Comparison of ENCODE assay signal across 11 mouse cellular contexts in the genomic region with DNA sequence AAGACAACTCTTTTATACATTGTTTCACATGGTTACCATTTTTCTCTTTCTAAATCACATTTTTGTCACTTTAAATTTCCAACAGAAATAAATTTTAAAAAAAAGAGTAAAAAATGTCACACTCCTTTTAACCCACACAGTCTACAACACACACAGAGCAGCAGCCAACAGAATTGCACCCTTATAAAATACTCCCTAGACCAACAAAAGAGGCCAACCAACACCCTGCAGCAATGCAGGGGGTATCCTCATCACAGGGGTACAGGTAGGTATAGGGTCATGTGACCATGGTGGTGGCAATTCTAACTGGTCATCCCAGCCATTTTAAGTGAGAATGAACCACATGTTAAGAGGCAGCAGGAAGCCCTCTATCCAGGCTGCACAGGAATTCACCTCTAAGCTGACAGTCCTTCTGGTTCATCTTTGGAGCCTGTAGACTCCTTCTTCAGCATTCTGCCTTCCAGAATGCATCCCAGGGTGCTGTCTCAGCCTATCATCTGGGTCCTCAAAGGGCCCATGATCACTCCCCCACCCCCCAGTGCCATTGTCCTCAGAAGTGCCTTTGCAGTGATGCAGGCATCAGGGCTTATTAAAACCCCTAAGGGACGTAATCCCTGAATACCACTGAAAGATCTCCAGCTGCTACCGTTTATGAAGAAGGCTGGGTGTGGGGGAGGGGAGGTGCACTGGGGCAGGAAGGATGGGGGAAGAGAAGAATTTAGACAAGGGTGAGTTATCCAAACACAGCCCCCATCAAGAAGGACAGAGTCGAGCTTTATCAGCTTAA. TPM values are rescaled to one million over a fixed set of nuclear protein-coding genes. Genes with fewer than 3 reads are reported as not detected.
DNase-seq lines count a peak whose midpoint lies in the region; ATAC-seq lines count a peak whose summit lies in the region.
"Had no signal": no experiment of that assay in that cellular context is flagged by ENCODE, and none has a peak within 500 bp of the region (broad histone marks: within the 10 kb centered on the region; RNA-seq: fewer than 3 reads in every experiment).

No protein-coding gene starts in this region.

- H3K4me3 ChIP-seq in embryonic facial prominence, embryonic 11.5 days (ENCODE audit: low read depth, low read length) = no peak overlapping the region
- H3K4me3 ChIP-seq in hindbrain, embryonic 14.5 days (replicated peaks; ENCODE audit: low read length) = no peak overlapping the region
- H3K4me3 ChIP-seq in neural tube, embryonic 13.5 days = no peak overlapping the region
- H3K4me3 ChIP-seq in intestine, embryonic 15.5 days (replicated peaks) = no peak overlapping the region

- peaks cover 7% of the 10 kb centered on the region; the same call in 1 of the 2 replicates for H3K4me1 ChIP-seq in embryonic facial prominence, embryonic 11.5 days (ENCODE audit: control insufficient read depth, insufficient read depth, low read length)
- peaks cover 24% of the 10 kb centered on the region for H3K4me1 ChIP-seq in hindbrain, embryonic 14.5 days (replicated peaks; ENCODE audit: control insufficient read depth, insufficient read depth, low read length)
- H3K4me1 ChIP-seq in neural tube, embryonic 13.5 days (replicated peaks) = peaks cover 38% of the 10 kb centered on the region
- H3K4me1 ChIP-seq in intestine, embryonic 15.5 days (replicated peaks) = peaks cover 9% of the 10 kb centered on the region; the same call in 1 of the 2 replicates

- no peaks in the 10 kb centered on the region for H3K9me3 ChIP-seq in embryonic facial prominence, embryonic 11.5 days (replicated peaks; ENCODE audit: control insufficient read depth, low read length)
- no peaks in the 10 kb centered on the region for H3K9me3 ChIP-seq in hindbrain, embryonic 14.5 days (ENCODE audit: control insufficient read depth, low read length)
- H3K9me3 ChIP-seq in neural tube, embryonic 13.5 days = no peaks in the 10 kb centered on the region
- no peaks in the 10 kb centered on the region for H3K9me3 ChIP-seq in intestine, embryonic 15.5 days

- ATAC-seq in embryonic facial prominence, embryonic 11.5 days (replicated peaks; ENCODE audit: insufficient number of reproducible peaks, low FRiP score, low TSS enrichment, low read depth) = 0 out of 2 replicates have a peak, but pooled peaks have one; percentile 57
- ATAC-seq in hindbrain, embryonic 14.5 days (ENCODE audit: low FRiP score) = peak; percentile 44
- ATAC-seq in neural tube, embryonic 13.5 days (ENCODE audit: low read depth) = no peak
- ATAC-seq in intestine, embryonic 15.5 days = no peak

- WGBS in embryonic facial prominence, embryonic 11.5 days = 0% methylated on average over 3 of the region's 3 CpGs
- 3% methylated on average over 3 of the region's 3 CpGs for WGBS in hindbrain, embryonic 14.5 days
- WGBS in neural tube, embryonic 13.5 days = 2% methylated on average over 3 of the region's 3 CpGs
- 15% methylated on average over 3 of the region's 3 CpGs for WGBS in intestine, embryonic 15.5 days

- 0 out of 2 replicates have a peak overlapping the region, but pooled peaks have one; percentile 3 for H3K27ac ChIP-seq in embryonic facial prominence, embryonic 11.5 days (replicated peaks; ENCODE audit: low read depth, low read length)
- no peak overlapping the region for H3K27ac ChIP-seq in hindbrain, embryonic 14.5 days
- H3K27ac ChIP-seq in neural tube, embryonic 13.5 days (replicated peaks) = no peak overlapping the region; the same call in 1 of the 2 replicates
- no peak overlapping the region for H3K27ac ChIP-seq in intestine, embryonic 15.5 days
- H3K27ac ChIP-seq: macrophage had no signal

- no peaks in the 10 kb centered on the region for H3K27me3 ChIP-seq in embryonic facial prominence, embryonic 11.5 days (ENCODE audit: control insufficient read depth, insufficient read depth, low read length)
- H3K27me3 ChIP-seq in hindbrain, embryonic 14.5 days (ENCODE audit: control insufficient read depth, insufficient read depth, low read length) = no peaks in the 10 kb centered on the region
- H3K27me3 ChIP-seq in neural tube, embryonic 13.5 days = no peaks in the 10 kb centered on the region
- H3K27me3 ChIP-seq in intestine, embryonic 15.5 days (replicated peaks) = no peaks in the 10 kb centered on the region

- no peaks in the 10 kb centered on the region for H3K36me3 ChIP-seq in embryonic facial prominence, embryonic 11.5 days (replicated peaks; ENCODE audit: control insufficient read depth, insufficient read depth, low read depth, low read length)
- H3K36me3 ChIP-seq in hindbrain, embryonic 14.5 days (replicated peaks; ENCODE audit: control insufficient read depth, insufficient read depth) = no peaks in the 10 kb centered on the region
- H3K36me3 ChIP-seq in neural tube, embryonic 13.5 days = no peaks in the 10 kb centered on the region
- no peaks in the 10 kb centered on the region for H3K36me3 ChIP-seq in intestine, embryonic 15.5 days

- no peak overlapping the region for H3K9ac ChIP-seq in embryonic facial prominence, embryonic 11.5 days (replicated peaks; ENCODE audit: low read length)
- no peak overlapping the region for H3K9ac ChIP-seq in hindbrain, embryonic 14.5 days
- peak overlapping the region; percentile 18; the same call in 1 of the 2 replicates for H3K9ac ChIP-seq in neural tube, embryonic 13.5 days
- H3K9ac ChIP-seq in intestine, embryonic 15.5 days = no peak overlapping the region

- no peak overlapping the region; the same call in 1 of the 2 replicates for H3K4me2 ChIP-seq in embryonic facial prominence, embryonic 11.5 days (ENCODE audit: low read depth, low read length)
- H3K4me2 ChIP-seq in hindbrain, embryonic 14.5 days (replicated peaks) = peak overlapping the region; percentile 21
- peak overlapping the region; percentile 26 for H3K4me2 ChIP-seq in neural tube, embryonic 13.5 days
- H3K4me2 ChIP-seq in intestine, embryonic 15.5 days (replicated peaks) = no peak overlapping the region; the same call in 1 of the 2 replicates

- DNase-seq in kidney, postnatal 10 days = peak; percentile 57
- DNase-seq in kidney, adult 18-20 months = no peak
- DNase-seq in embryonic facial prominence, embryonic 11.5 days (ENCODE audit: low spot score) = peak; percentile 74
- DNase-seq in hindbrain, embryonic 14.5 days (ENCODE audit: low spot score) = no peak
- no peak for DNase-seq in gastrocnemius, adult 8-10 months (ENCODE audit: low spot score in 2 of 2)
- DNase-seq in spleen, adult 12 weeks (ENCODE audit: low spot score) = no peak
- DNase-seq: layer of hippocampus, postnatal 36 days had no signal

RNA-seq across cellular contexts. Expression of gene Efna5, which starts 28.1 kb away (rescaled TPM):
- polyA plus RNA-seq in embryonic facial prominence, embryonic 11.5 days (2014; fragmentation: Nextera tagmentation; extraction: Ambion mirVana) = 65.2 and 70.3 TPM in 2 replicates
- polyA plus RNA-seq in hindbrain, embryonic 14.5 days (2014; fragmentation: Nextera tagmentation; extraction: Ambion mirVana) = 36.2 and 45.2 TPM in 2 replicates
- polyA plus RNA-seq in neural tube, embryonic 13.5 days (2015; fragmentation: Nextera tagmentation; extraction: Ambion mirVana) = 59.0 and 62.6 TPM in 2 replicates
- total RNA-seq in gastrocnemius, adult 8-10 months (2022) = 1 to 10 TPM in 1 of 4 experiments, under 1 TPM in 3; 0.29 to 1.3 (median 0.71) TPM
- 25.4 and 30.3 TPM in 2 replicates for polyA plus RNA-seq in intestine, embryonic 15.5 days (2015; fragmentation: Nextera tagmentation; extraction: Ambion mirVana)
- total RNA-seq: common myeloid progenitor, adult 5-6 weeks had no signal
- polyA plus RNA-seq: macrophage had no signal

Comparison
In these comparisons a context has a peak if more than half of its experiments do, and no peak if none do; other contexts are left out.
1. DNase-seq: peak in kidney, postnatal 10 days (single experiment) and embryonic facial prominence, embryonic 11.5 days (single experiment); none in kidney, adult 18-20 months (single experiment), hindbrain, embryonic 14.5 days (single experiment), gastrocnemius, adult 8-10 months (0 of 2) and spleen, adult 12 weeks (single experiment).
2. ATAC-seq: peak in embryonic facial prominence, embryonic 11.5 days (single experiment) and hindbrain, embryonic 14.5 days (single experiment); none in neural tube, embryonic 13.5 days (single experiment) and intestine, embryonic 15.5 days (single experiment).
3. H3K4me2 ChIP-seq: peak in hindbrain, embryonic 14.5 days (single experiment) and neural tube, embryonic 13.5 days (single experiment); none in embryonic facial prominence, embryonic 11.5 days (single experiment) and intestine, embryonic 15.5 days (single experiment).